Comparison of ENCODE assay signal across 5 mouse cellular contexts in genomic region chr19:32715681-32716080, GRCm38 (mm10).
"Had no signal": no experiment of that assay in that cellular context is flagged by ENCODE, and none has a peak within 500 bp of the region (broad histone marks: within the 10 kb centered on the region; RNA-seq: fewer than 3 reads in every experiment).

No protein-coding gene starts in this region.

- H3K9ac ChIP-seq: liver, embryonic 13.5 days; neural tube, embryonic 12.5 days; neural tube, embryonic 15.5 days had no signal

- H3K4me3 ChIP-seq: left cerebral cortex, adult 2 months; liver, embryonic 13.5 days; neural tube, embryonic 12.5 days; neural tube, embryonic 15.5 days had no signal

- H3K9me3 ChIP-seq: liver, embryonic 13.5 days; neural tube, embryonic 12.5 days; neural tube, embryonic 15.5 days had no signal

- H3K4me2 ChIP-seq: liver, embryonic 13.5 days; midbrain, embryonic 11.5 days; neural tube, embryonic 12.5 days; neural tube, embryonic 15.5 days had no signal

- H3K27ac ChIP-seq: left cerebral cortex, adult 2 months; liver, embryonic 13.5 days; neural tube, embryonic 12.5 days; neural tube, embryonic 15.5 days had no signal

- H3K27me3 ChIP-seq: liver, embryonic 13.5 days; neural tube, embryonic 12.5 days; neural tube, embryonic 15.5 days had no signal

- H3K36me3 ChIP-seq: liver, embryonic 13.5 days; neural tube, embryonic 12.5 days; neural tube, embryonic 15.5 days had no signal
